Mouse (Mus musculus) kidney, postnatal 36 days (tissue): ENCODE data around the gene Bzw2.
"Not testable (repeated sequence)": the region's sequence is repeated elsewhere in the genome, so short reads cannot be mapped to it uniquely, and the experiment has no call there.

ENCODE experiments used
- DNase-seq, 2 experiments: peaks; one replicate each; pipeline ENCODE4 v3.0.0; 2021 to 2022; ENCODE audit warnings: mixed read lengths in 2 of 2

Bzw2 gene

GRCm38 (mm10) chr12:36157638-36158308 lies at the start of gene Bzw2:
Bzw2 (minus strand) TSS chr12:36158080.
- DNase-seq, result peak; percentile 79 to 80

- DNase-seq, result peak; percentile 62 to 77
These were observed 49.4 kb upstream of the Bzw2 start for GRCm38 (mm10) chr12:36207072-36207799.

GRCm38 (mm10) chr12:36205579-36206119 lies 47.8 kb upstream of the Bzw2 start:
- not testable (repeated sequence) for DNase-seq

- DNase-seq, result no peak
These were observed 37.1 kb upstream of the Bzw2 start for GRCm38 (mm10) chr12:36194976-36195375.

- DNase-seq, result no peak
These were observed 32.5 kb upstream of the Bzw2 start for GRCm38 (mm10) chr12:36190343-36190742.

GRCm38 (mm10) chr12:36189610-36190009 lies 31.7 kb upstream of the Bzw2 start:
- peak; percentile 20 to 24 for DNase-seq

- no peak for DNase-seq
These were observed 29.2 kb upstream of the Bzw2 start for GRCm38 (mm10) chr12:36187081-36187480.

GRCm38 (mm10) chr12:36182570-36182969 lies 24.7 kb upstream of the Bzw2 start:
- peak; percentile 21 to 39 for DNase-seq

GRCm38 (mm10) chr12:36177227-36177626 lies 19.3 kb upstream of the Bzw2 start:
- peak in 1 of 2 experiments; percentile 16 for DNase-seq

GRCm38 (mm10) chr12:36165299-36165698 lies 7.4 kb upstream of the Bzw2 start:
- no peak for DNase-seq

- no peak for DNase-seq
These were observed 6.4 kb upstream of the Bzw2 start for GRCm38 (mm10) chr12:36164126-36164791.

- peak; percentile 52 to 66 for DNase-seq
These were observed 609 bp downstream of the Bzw2 start for GRCm38 (mm10) chr12:36157304-36157637.

GRCm38 (mm10) chr12:36156637-36157303 lies 1.1 kb downstream of the Bzw2 start, which contains the start of gene Ankmy2:
Ankmy2 (plus strand) TSS chr12:36157114.
- DNase-seq, result peak; percentile 93 to 96

- no peak for DNase-seq
These were observed 1.7 kb downstream of the Bzw2 start for GRCm38 (mm10) chr12:36156101-36156636.

- peak; percentile 6 to 25 for DNase-seq
These were observed 2.7 kb downstream of the Bzw2 start for GRCm38 (mm10) chr12:36155141-36155641.

- no peak for DNase-seq
These were observed 7.1 kb downstream of the Bzw2 start for GRCm38 (mm10) chr12:36150737-36151136.

- no peak for DNase-seq
These were observed 7.6 kb downstream of the Bzw2 start for GRCm38 (mm10) chr12:36150265-36150664.

- no peak for DNase-seq
These were observed 11.5 kb downstream of the Bzw2 start for GRCm38 (mm10) chr12:36146230-36147011.

- peak in 1 of 2 experiments; percentile 46 for DNase-seq
These were observed 17.5 kb downstream of the Bzw2 start for GRCm38 (mm10) chr12:36140401-36140800.

- DNase-seq, result no peak
These were observed 20.7 kb downstream of the Bzw2 start for GRCm38 (mm10) chr12:36137192-36137591.

GRCm38 (mm10) chr12:36136285-36136684 lies 21.6 kb downstream of the Bzw2 start:
- DNase-seq, result no peak
